Mouse (Mus musculus) MEL (cell line): Measurements from ENCODE around the gene Tmem274. TPM values are rescaled to one million over a fixed set of nuclear protein-coding genes. Genes with fewer than 3 reads are reported as not detected.

Experiments
- DNase-seq: peaks from one replicate; pipeline ENCODE4 v3.0.0; 2011; ENCODE audit warnings: low read depth, low spot score
- H3K27ac ChIP-seq: 2 replicates; pipeline ENCODE4 v1.5.1; 2012; ENCODE audit warnings: low read depth, mild to moderate bottlenecking, control low read depth, low read length, moderate library complexity; ENCODE audit not compliant: control insufficient read depth
- H3K27me3 ChIP-seq, 2 experiments: fragments of 150-350 bp in 1 of 2; sonication (generic) in 1 of 2; 2 replicates each; pipeline ENCODE4 v1.6.1; 2012; ENCODE audit warnings: low read length in 2 of 2, mild to moderate bottlenecking in 2 of 2, improper control_type of control experiment in 1 of 2, moderate library complexity in 1 of 2; ENCODE audit not compliant: insufficient read depth in 2 of 2, control insufficient read depth in 1 of 2
- H3K36me3 ChIP-seq, 2 experiments: 2 replicates each; pipeline ENCODE4 v1.6.1; 2012 to 2014; ENCODE audit warnings: low read length in 2 of 2, improper control_type of control experiment in 1 of 2, inconsistent platforms in 1 of 2, mild to moderate bottlenecking in 1 of 2; ENCODE audit not compliant: insufficient read depth in 2 of 2, control insufficient read depth in 1 of 2
- H3K4me1 ChIP-seq, 2 experiments: fragments of 150-350 bp in 1 of 2; sonication (generic) in 1 of 2; 2 replicates each; pipeline ENCODE4 v1.6.1; 2012; ENCODE audit warnings: low read length in 2 of 2, improper control_type of control experiment in 1 of 2, mild to moderate bottlenecking in 1 of 2; ENCODE audit not compliant: insufficient read depth in 2 of 2, control insufficient read depth in 1 of 2
- H3K4me3 ChIP-seq, 2 experiments: fragments of 150-350 bp in 1 of 2; sonication (generic) in 1 of 2; 2 replicates each; pipeline ENCODE4 v1.5.1; 2012; ENCODE audit warnings: low read depth in 2 of 2, low read length in 2 of 2, mild to moderate bottlenecking in 2 of 2, moderate library complexity in 2 of 2, control low read depth in 1 of 2, improper control_type of control experiment in 1 of 2; ENCODE audit not compliant: control insufficient read depth in 1 of 2, insufficient read depth in 1 of 2
- H3K79me2 ChIP-seq: 2 replicates; pipeline ENCODE4 v1.6.1; 2012; ENCODE audit warnings: mild to moderate bottlenecking, low read length, moderate library complexity; ENCODE audit not compliant: control insufficient read depth, poor library complexity, insufficient read depth
- H3K9ac ChIP-seq: 2 replicates; pipeline ENCODE4 v1.6.1; 2012; ENCODE audit warnings: low read depth, mild to moderate bottlenecking, control low read depth, low read length, moderate library complexity; ENCODE audit not compliant: control insufficient read depth, poor library complexity, severe bottlenecking
- H3K9me3 ChIP-seq: fragments of 150-350 bp; sonication (generic); replicated peaks from 2 replicates; pipeline ENCODE4 v1.6.1; 2012; ENCODE audit warnings: mild to moderate bottlenecking, low read length, improper control_type of control experiment, moderate library complexity; ENCODE audit not compliant: insufficient read depth
- E2F4 ChIP-seq: IDR thresholded peaks from 2 replicates; pipeline ENCODE4 v1.6.1; 2011; ENCODE audit warnings: low read depth, low read length, improper control_type of control experiment, borderline replicate concordance
- ELF1 ChIP-seq: IDR thresholded peaks from 2 replicates; pipeline ENCODE4 v1.6.1; 2014; ENCODE audit warnings: low read depth, mild to moderate bottlenecking, inconsistent platforms, low read length, improper control_type of control experiment, moderate library complexity
- GATA1 ChIP-seq: IDR thresholded peaks from 2 replicates; pipeline ENCODE4 v1.6.1; 2011; ENCODE audit warnings: low read depth, low read length, improper control_type of control experiment
- HCFC1 ChIP-seq: IDR thresholded peaks from 2 replicates; pipeline ENCODE4 v1.6.1; 2012; ENCODE audit warnings: low read depth, mild to moderate bottlenecking, inconsistent platforms, low read length, improper control_type of control experiment, moderate library complexity
- JUND ChIP-seq: IDR thresholded peaks from 2 replicates; pipeline ENCODE4 v1.6.1; 2011; ENCODE audit warnings: low read depth, mild to moderate bottlenecking, improper control_type of control experiment, low read length
- KAT2A ChIP-seq: conservative IDR thresholded peaks from 2 replicates; pipeline ENCODE4 v1.6.1; 2012; ENCODE audit warnings: low read depth, low read length, improper control_type of control experiment, inconsistent platforms
- MAFK ChIP-seq: IDR thresholded peaks from 2 replicates; pipeline ENCODE4 v1.6.1; 2011; ENCODE audit warnings: low read depth, mild to moderate bottlenecking, low read length, improper control_type of control experiment, borderline replicate concordance
- MAX ChIP-seq: IDR thresholded peaks from 2 replicates; pipeline ENCODE4 v1.6.1; 2011; ENCODE audit warnings: low read length, improper control_type of control experiment
- MAZ ChIP-seq: IDR thresholded peaks from 2 replicates; pipeline ENCODE4 v1.6.1; 2012; ENCODE audit warnings: low read depth, mild to moderate bottlenecking, inconsistent platforms, low read length, improper control_type of control experiment
- MXI1 ChIP-seq: IDR thresholded peaks from 2 replicates; pipeline ENCODE4 v1.6.1; 2011; ENCODE audit warnings: mild to moderate bottlenecking, low read depth, low read length, improper control_type of control experiment
- NELFE ChIP-seq: IDR thresholded peaks from 2 replicates; pipeline ENCODE4 v1.6.1; 2011; ENCODE audit warnings: low read depth, low read length, improper control_type of control experiment
- NRF1 ChIP-seq: IDR thresholded peaks from 2 replicates; pipeline ENCODE4 v1.6.1; 2014; ENCODE audit warnings: low read depth, mild to moderate bottlenecking, inconsistent platforms, low read length, improper control_type of control experiment, moderate library complexity; ENCODE audit not compliant: poor library complexity, insufficient read depth, severe bottlenecking
- POLR2A ChIP-seq, 2 experiments: IDR thresholded peaks; 2 replicates each; pipeline ENCODE4 v1.6.1; 2011 to 2012; ENCODE audit warnings: low read length in 2 of 2, mild to moderate bottlenecking in 2 of 2, control low read depth in 1 of 2, improper control_type of control experiment in 1 of 2, low read depth in 1 of 2, moderate library complexity in 1 of 2; ENCODE audit not compliant: control insufficient read depth in 1 of 2, insufficient read depth in 1 of 2, poor library complexity in 1 of 2
- UBTF ChIP-seq: IDR thresholded peaks from 2 replicates; pipeline ENCODE4 v1.6.1; 2012; ENCODE audit warnings: low read depth, mild to moderate bottlenecking, inconsistent platforms, low read length, improper control_type of control experiment, moderate library complexity, borderline replicate concordance; ENCODE audit not compliant: insufficient read depth
- USF2 ChIP-seq, 2 experiments: IDR thresholded peaks; 2 replicates each; pipeline ENCODE4 v1.6.1; 2011 to 2012; ENCODE audit warnings: improper control_type of control experiment in 2 of 2, low read length in 2 of 2, borderline replicate concordance in 1 of 2, inconsistent platforms in 1 of 2, low read depth in 1 of 2, mild to moderate bottlenecking in 1 of 2; ENCODE audit not compliant: insufficient read depth in 1 of 2
- ZKSCAN1 ChIP-seq: IDR thresholded peaks from 2 replicates; pipeline ENCODE4 v1.6.1; 2012; ENCODE audit warnings: low read depth, mild to moderate bottlenecking, inconsistent platforms, low read length, improper control_type of control experiment, moderate library complexity
- polyA plus RNA-seq, 2 experiments: library from polyadenylated mRNA; stranded (reverse) in 1 of 2; unstranded in 1 of 2; fragments of >175 nt in 1 of 2; fragments of >200 nt in 1 of 2; gene quantifications; 2 replicates each; pipeline versions ENCODE4 v1.2.1 to v1.2.4; 2012; ENCODE audit warnings: low replicate concordance in 2 of 2, low read depth in 1 of 2; ENCODE audit not compliant: insufficient read length in 2 of 2, insufficient read depth in 1 of 2, missing spikeins in 1 of 2
- total RNA-seq: library from RNA; depleted of rRNA; stranded (reverse); fragments of 300-350 nt; gene quantifications from 2 replicates; pipeline ENCODE4 v1.2.3, GENCODE M21; 2012

Gene Tmem274
- total and polyA plus RNA-seq, 3 experiments: not detected

- Histone ChIP-seq H3K4me1 (peaks cover 2 to 11% of the 10 kb centered on the region in 2 experiments; a peak in 3 of 4 replicates), H3K9me3 (no peaks in the 10 kb centered on the region), H3K9ac (no peak overlapping the region), H3K79me2 (peaks cover 1% of the 10 kb centered on the region; the same call in 1 of the 2 replicates), H3K4me3 (no peak overlapping the region), H3K27ac (no peak overlapping the region), H3K27me3 (no peaks in the 10 kb centered on the region), H3K36me3 (peaks cover 0 to 7% of the 10 kb centered on the region in 2 experiments; a peak in 2 of 4 replicates)
- TF ChIP-seq ELF1 (no peak), JUND (no peak), MAZ (no peak), E2F4 (no peak), GATA1 (no peak), ZKSCAN1 (no peak)
- DNase-seq: no peak
Observed at GRCm38 (mm10) chr4:149521258-149521657, 44.1 kb downstream of the Tmem274 start.

GRCm38 (mm10) chr4:149523961-149524360 lies 46.8 kb downstream of the Tmem274 start:
- Histone ChIP-seq H3K4me3 (no peak overlapping the region), H3K4me1 (peaks cover 0 to 2% of the 10 kb centered on the region in 2 experiments; a peak in 1 of 4 replicates), H3K27me3 (no peaks in the 10 kb centered on the region), H3K9ac (no peak overlapping the region), H3K9me3 (no peaks in the 10 kb centered on the region), H3K79me2 (no peaks in the 10 kb centered on the region), H3K27ac (no peak overlapping the region), H3K36me3 (0 out of 4 replicates have a peak, but pooled peaks cover 0 to 2% of the 10 kb centered on the region in 2 experiments)
- no peak for DNase-seq
- TF ChIP-seq NELFE (no peak), MXI1 (no peak), MAX (no peak), POLR2A (IDR thresholded peaks at IDR 0.05; ENCODE audit: control insufficient read depth in 1 of 2, insufficient read depth in 1 of 2, low read depth in 1 of 2, low read length in 2 of 2, poor library complexity in 1 of 2) (no peak), USF2 (IDR thresholded peaks at IDR 0.05; ENCODE audit: borderline replicate concordance in 1 of 2, insufficient read depth in 1 of 2, low read depth in 1 of 2, low read length in 2 of 2) (no peak), MAFK (no peak), UBTF (no peak), ZKSCAN1 (no peak), NRF1 (no peak), HCFC1 (no peak), KAT2A (no peak), GATA1 (no peak)
